Mouse (Mus musculus) ES-Bruce4 (cell line): ENCODE measurements around the gene Bhmt2.

ENCODE experiments used
- CTCF ChIP-seq: IDR thresholded peaks from one replicate; pipeline ENCODE4 v1.8.1; 2011; ENCODE audit warnings: low read depth, low read length
- POLR2A ChIP-seq: IDR thresholded peaks from one replicate; pipeline ENCODE4 v1.8.1; 2011; ENCODE audit warnings: low read length; ENCODE audit not compliant: insufficient read depth

GRCm38 (mm10) chr13:93674131-93674561, at the start of gene Bhmt2, which contains the start of gene Dmgdh:
- TF ChIP-seq POLR2A (no peak), CTCF (no peak)
